Comparison of ENCODE assay signal across 8 mouse cellular contexts in genomic region chr1:120171819-120172521, GRCm38 (mm10). TPM values are rescaled to one million over a fixed set of nuclear protein-coding genes. Genes with fewer than 3 reads are reported as not detected.
DNase-seq lines count a peak whose midpoint lies in the region; ATAC-seq and TF ChIP-seq lines count a peak whose summit lies in the region.

No protein-coding gene starts in this region.

- no peaks in the 10 kb centered on the region for H3K36me3 ChIP-seq in liver, adult 2 months (ENCODE audit: control insufficient read depth, insufficient read depth, low read length)
- no peaks in the 10 kb centered on the region for H3K36me3 ChIP-seq in liver, embryonic 12.5 days
- H3K36me3 ChIP-seq in embryonic facial prominence, embryonic 13.5 days, result no peaks in the 10 kb centered on the region
- no peaks in the 10 kb centered on the region for H3K36me3 ChIP-seq in midbrain, embryonic 15.5 days (replicated peaks)

- H3K4me3 ChIP-seq in liver, adult 2 months (ENCODE audit: insufficient read depth, low read depth, low read length), result no peak overlapping the region
- no peak overlapping the region for H3K4me3 ChIP-seq in liver, embryonic 12.5 days
- no peak overlapping the region for H3K4me3 ChIP-seq in embryonic facial prominence, embryonic 13.5 days
- H3K4me3 ChIP-seq in midbrain, embryonic 15.5 days, result no peak overlapping the region

- peak; percentile 15 for DNase-seq in CD4-positive, CD25-positive, alpha-beta regulatory T cell, adult 2 months (ENCODE audit: low read depth, low spot score)
- DNase-seq in liver, adult 2 months (ENCODE audit: extremely low read depth, low read depth, low spot score), result peak; percentile 27
- peak; percentile 42 for DNase-seq in kidney, postnatal 14 days
- no peak for DNase-seq in urinary bladder, postnatal 25 days (ENCODE audit: low spot score)

- H3K4me1 ChIP-seq in liver, adult 2 months (ENCODE audit: control insufficient read depth, insufficient read depth, low read length), result no peaks in the 10 kb centered on the region
- no peaks in the 10 kb centered on the region for H3K4me1 ChIP-seq in liver, embryonic 12.5 days
- peaks cover 3% of the 10 kb centered on the region; the same call in 1 of the 2 replicates for H3K4me1 ChIP-seq in embryonic facial prominence, embryonic 13.5 days
- H3K4me1 ChIP-seq in midbrain, embryonic 15.5 days, result peaks cover 11% of the 10 kb centered on the region

- no peak overlapping the region for H3K27ac ChIP-seq in liver, adult 2 months (replicated peaks; ENCODE audit: insufficient read depth, low read depth, low read length)
- H3K27ac ChIP-seq in liver, embryonic 12.5 days, result no peak overlapping the region
- no peak overlapping the region for H3K27ac ChIP-seq in embryonic facial prominence, embryonic 13.5 days
- H3K27ac ChIP-seq in midbrain, embryonic 15.5 days, result no peak overlapping the region

- no peak overlapping the region for H3K9ac ChIP-seq in liver, adult 2 months (ENCODE audit: low read depth, low read length)
- no peak overlapping the region for H3K9ac ChIP-seq in liver, embryonic 12.5 days
- H3K9ac ChIP-seq in embryonic facial prominence, embryonic 13.5 days, result no peak overlapping the region
- no peak overlapping the region for H3K9ac ChIP-seq in midbrain, embryonic 15.5 days

- TF ChIP-seq POLR2A in liver, adult 2 months (IDR thresholded peaks at IDR 0.05; ENCODE audit: extremely low read depth, insufficient read depth, low read length), result no peak

- 50% methylated on average over 5 of the region's 5 CpGs for WGBS in liver, adult 2 months
- WGBS in liver, embryonic 12.5 days (ENCODE audit: insufficient replicate concordance), result 65% methylated on average over 5 of the region's 5 CpGs
- 57% methylated on average over 5 of the region's 5 CpGs for WGBS in embryonic facial prominence, embryonic 13.5 days
- 57% methylated on average over 5 of the region's 5 CpGs for WGBS in midbrain, embryonic 15.5 days

- no peak for TF ChIP-seq CTCF in liver, adult 2 months (IDR thresholded peaks at IDR 0.05; ENCODE audit: low read depth, low read length)

- H3K27me3 ChIP-seq in liver, adult 2 months (ENCODE audit: control insufficient read depth, insufficient read depth, low read length), result no peaks in the 10 kb centered on the region
- no peaks in the 10 kb centered on the region for H3K27me3 ChIP-seq in liver, embryonic 12.5 days (replicated peaks)
- no peaks in the 10 kb centered on the region for H3K27me3 ChIP-seq in embryonic facial prominence, embryonic 13.5 days
- H3K27me3 ChIP-seq in midbrain, embryonic 15.5 days (replicated peaks), result no peaks in the 10 kb centered on the region

- H3K79me2 ChIP-seq in liver, adult 2 months (ENCODE audit: control insufficient read depth, insufficient read depth, low read length), result no peaks in the 10 kb centered on the region

- no peak for ATAC-seq in CD4-positive, CD25-positive, alpha-beta regulatory T cell, adult 4 months
- ATAC-seq in liver, embryonic 12.5 days, result no peak
- 0 out of 2 replicates have a peak, but pooled peaks have one; percentile 48 for ATAC-seq in embryonic facial prominence, embryonic 13.5 days (ENCODE audit: insufficient number of reproducible peaks, insufficient read depth, low FRiP score, low TSS enrichment, low read depth)
- peak; percentile 79 for ATAC-seq in midbrain, embryonic 15.5 days (replicated peaks)

- H3K4me2 ChIP-seq in liver, embryonic 12.5 days, result no peak overlapping the region
- no peak overlapping the region for H3K4me2 ChIP-seq in embryonic facial prominence, embryonic 13.5 days
- H3K4me2 ChIP-seq in midbrain, embryonic 15.5 days, result no peak overlapping the region

- H3K9me3 ChIP-seq in liver, embryonic 12.5 days (replicated peaks), result no peaks in the 10 kb centered on the region
- H3K9me3 ChIP-seq in embryonic facial prominence, embryonic 13.5 days, result no peaks in the 10 kb centered on the region
- H3K9me3 ChIP-seq in midbrain, embryonic 15.5 days, result no peaks in the 10 kb centered on the region

RNA-seq across cellular contexts. Expression of gene 3110009E18Rik, which starts 51.0 kb away (rescaled TPM):
- 10 to 100 TPM; 21.6 to 30.4 TPM for polyA plus RNA-seq in CD4-positive, CD25-positive, alpha-beta regulatory T cell, adult 4 months (2017; shearing (Covaris generic))
- 1.3 and 1.4 TPM in 2 replicates for total RNA-seq in liver, adult 2 months (2014; rRNA removed)
- polyA plus RNA-seq in liver, adult 2 months (2012; rRNA removed), result 0.61 and 0.65 TPM in 2 replicates
- polyA plus RNA-seq in liver, embryonic 12.5 days (2016; fragmentation: Nextera tagmentation; extraction: Ambion mirVana), result 12.8 and 14.3 TPM in 2 replicates
- polyA plus RNA-seq in embryonic facial prominence, embryonic 13.5 days (2015; fragmentation: Nextera tagmentation; extraction: Ambion mirVana), result 22.9 and 26.6 TPM in 2 replicates
- polyA plus RNA-seq in midbrain, embryonic 15.5 days (2015; fragmentation: Nextera tagmentation; extraction: Ambion mirVana), result 14.2 and 16.0 TPM in 2 replicates

RNA-seq across cellular contexts. Expression of gene Dbi, which starts 51.1 kb away (rescaled TPM):
- 100 to 1,000 TPM; 123 to 132 TPM for polyA plus RNA-seq in CD4-positive, CD25-positive, alpha-beta regulatory T cell, adult 4 months (2017; shearing (Covaris generic))
- total RNA-seq in liver, adult 2 months (2014; rRNA removed), result 1,543 and 1,850 TPM in 2 replicates
- polyA plus RNA-seq in liver, adult 2 months (2012; rRNA removed), result 1,631 and 1,632 TPM in 2 replicates
- polyA plus RNA-seq in liver, embryonic 12.5 days (2016; fragmentation: Nextera tagmentation; extraction: Ambion mirVana), result 470 and 475 TPM in 2 replicates
- 607 and 644 TPM in 2 replicates for polyA plus RNA-seq in embryonic facial prominence, embryonic 13.5 days (2015; fragmentation: Nextera tagmentation; extraction: Ambion mirVana)
- 798 and 903 TPM in 2 replicates for polyA plus RNA-seq in midbrain, embryonic 15.5 days (2015; fragmentation: Nextera tagmentation; extraction: Ambion mirVana)

Comparison
In these comparisons a context has a peak if more than half of its experiments do, and no peak if none do; other contexts are left out.
1. ATAC-seq: peak in embryonic facial prominence, embryonic 13.5 days (single experiment) and midbrain, embryonic 15.5 days (single experiment); none in CD4-positive, CD25-positive, alpha-beta regulatory T cell, adult 4 months (single experiment) and liver, embryonic 12.5 days (single experiment).